Mouse (Mus musculus): Measurements from ENCODE around the gene Ripk1. TPM values are rescaled to one million over a fixed set of nuclear protein-coding genes. Genes with fewer than 3 reads are reported as not detected.

Gene Ripk1
- polyA plus RNA-seq, 1 experiment from 2014 or later = 20.6 TPM

DNA sequence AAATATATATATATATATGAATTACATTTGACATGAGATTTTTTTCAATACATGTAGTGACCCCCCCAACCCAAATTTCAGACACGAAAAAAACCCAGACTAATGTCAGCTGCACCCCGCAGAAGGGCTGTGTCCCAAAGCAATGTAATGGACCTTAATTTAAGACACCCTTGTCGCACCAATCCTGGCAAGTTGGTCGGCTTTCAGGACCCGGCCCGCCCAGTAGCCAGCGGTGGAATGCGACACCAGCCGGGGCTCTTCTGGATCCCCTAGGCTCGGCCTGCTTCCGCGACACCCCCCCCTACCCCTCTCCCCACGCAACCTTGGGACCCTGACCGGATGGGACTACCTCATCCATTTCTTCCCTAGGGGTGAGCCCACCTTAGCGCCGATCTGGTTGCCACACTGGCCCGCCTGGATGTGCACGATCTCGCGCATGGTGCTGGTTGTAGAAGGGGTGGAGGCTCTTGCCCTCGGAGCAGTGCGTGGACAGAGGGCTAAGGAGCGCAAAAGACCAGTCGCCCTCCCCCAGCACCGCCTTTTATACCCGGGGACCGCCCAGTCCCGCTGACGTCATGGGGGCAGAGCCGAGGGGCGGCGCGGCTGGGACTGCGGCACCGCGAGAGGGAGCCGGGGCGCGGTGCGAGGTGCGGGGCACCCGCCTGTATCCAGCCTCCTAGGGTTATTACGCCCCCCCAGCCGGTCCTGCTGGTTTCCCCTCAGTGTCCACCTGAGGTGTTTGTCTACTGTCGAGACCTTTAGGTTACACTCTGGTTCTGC lies 75.5 kb downstream of the Ripk1 start, which contains the start of gene Tubb2a:
TSS of gene Tubb2a (minus strand) at position 516 of the 780 bp plus-strand sequence.
- Histone ChIP-seq H3K27ac (ENCODE audit: low read depth, low read length) (no peak within 1 kb of the TSS), H3K9ac (ENCODE audit: low read depth, low read length) (peak within 1 kb of the TSS; percentile 66), H3K36me3 (ENCODE audit: control insufficient read depth, insufficient read depth, low read length) (no peaks in the 10 kb centered on the region; the same call in 1 of the 2 replicates), H3K27me3 (ENCODE audit: control insufficient read depth, insufficient read depth, low read length) (no peaks in the 10 kb centered on the region; the same call in 1 of the 2 replicates), H3K4me2 (replicated peaks; ENCODE audit: low read depth, low read length) (peak within 1 kb of the TSS; percentile 87), H3K9me3 (ENCODE audit: control insufficient read depth, low read length) (no peaks in the 10 kb centered on the region), H3K4me3 (ENCODE audit: low read length) (peak within 1 kb of the TSS; percentile 68), H3K4me1 (ENCODE audit: control insufficient read depth, insufficient read depth, low read length) (peaks cover 7% of the 10 kb centered on the region; the same call in 1 of the 2 replicates)
- WGBS = 1% methylated on average over 44 of the region's 45 CpGs
- peak; percentile 94 for ATAC-seq (ENCODE audit: low FRiP score, low TSS enrichment)

- peak overlapping the region; percentile 66 for H3K9ac ChIP-seq (ENCODE audit: low read depth, low read length)
- WGBS = 40% methylated on average over 16 of the region's 16 CpGs
- H3K36me3 ChIP-seq (ENCODE audit: control insufficient read depth, insufficient read depth, low read length) = no peaks in the 10 kb centered on the region; the same call in 1 of the 2 replicates
- H3K27ac ChIP-seq (ENCODE audit: low read depth, low read length) = no peak overlapping the region
- ATAC-seq (ENCODE audit: low FRiP score, low TSS enrichment) = 0 out of 2 replicates have a peak, but pooled peaks have one; percentile 10
- peak overlapping the region; percentile 68; the same call in 1 of the 2 replicates for H3K4me3 ChIP-seq (ENCODE audit: low read length)
- H3K9me3 ChIP-seq (ENCODE audit: control insufficient read depth, low read length) = no peaks in the 10 kb centered on the region
- H3K27me3 ChIP-seq (ENCODE audit: control insufficient read depth, insufficient read depth, low read length) = no peaks in the 10 kb centered on the region; the same call in 1 of the 2 replicates
- H3K4me1 ChIP-seq (ENCODE audit: control insufficient read depth, insufficient read depth, low read length) = peaks cover 7% of the 10 kb centered on the region; the same call in 1 of the 2 replicates
- H3K4me2 ChIP-seq (replicated peaks; ENCODE audit: low read depth, low read length) = peak overlapping the region; percentile 87
Observed at GRCm38 (mm10) chr13:34078500-34079280, 76.5 kb downstream of the Ripk1 start.

- no peak overlapping the region for H3K4me3 ChIP-seq (ENCODE audit: low read length)
- no peaks in the 10 kb centered on the region for H3K9me3 ChIP-seq (ENCODE audit: control insufficient read depth, low read length)
- peaks cover 7% of the 10 kb centered on the region; the same call in 1 of the 2 replicates for H3K4me1 ChIP-seq (ENCODE audit: control insufficient read depth, insufficient read depth, low read length)
- H3K27me3 ChIP-seq (ENCODE audit: control insufficient read depth, insufficient read depth, low read length) = no peaks in the 10 kb centered on the region; the same call in 1 of the 2 replicates
- no peak overlapping the region for H3K4me2 ChIP-seq (replicated peaks; ENCODE audit: low read depth, low read length)
- WGBS = 91% methylated on average over 3 of the region's 3 CpGs
- no peaks in the 10 kb centered on the region for H3K36me3 ChIP-seq (ENCODE audit: control insufficient read depth, insufficient read depth, low read length)
- no peak overlapping the region for H3K27ac ChIP-seq (ENCODE audit: low read depth, low read length)
- H3K9ac ChIP-seq (ENCODE audit: low read depth, low read length) = no peak overlapping the region
- ATAC-seq (ENCODE audit: low FRiP score, low TSS enrichment) = no peak
Observed at GRCm38 (mm10) chr13:34079801-34080200, 77.6 kb downstream of the Ripk1 start.

DNA sequence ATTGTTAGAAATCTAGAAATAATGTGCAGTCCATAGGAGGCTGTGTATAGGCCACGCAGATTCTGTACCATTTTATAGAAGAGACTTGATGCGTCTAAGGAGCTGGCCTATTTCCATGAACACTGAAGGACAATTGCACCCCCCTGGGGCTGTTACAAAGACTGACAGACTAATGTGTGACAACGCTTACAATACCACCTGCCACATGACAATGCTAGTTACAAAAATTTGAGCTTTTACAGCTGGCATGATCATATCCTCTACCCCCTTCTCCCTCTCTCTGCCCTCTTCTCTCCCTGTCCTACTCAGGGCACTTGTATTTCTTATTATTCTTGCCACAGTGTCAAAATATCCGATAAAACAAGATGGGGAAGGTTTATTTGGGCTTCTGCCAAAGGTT lies 79.8 kb downstream of the Ripk1 start:
- Histone ChIP-seq H3K4me3 (ENCODE audit: low read length) (no peak overlapping the region), H3K4me1 (ENCODE audit: control insufficient read depth, insufficient read depth, low read length) (peaks cover 3% of the 10 kb centered on the region; the same call in 1 of the 2 replicates), H3K36me3 (ENCODE audit: control insufficient read depth, insufficient read depth, low read length) (no peaks in the 10 kb centered on the region), H3K27me3 (ENCODE audit: control insufficient read depth, insufficient read depth, low read length) (no peaks in the 10 kb centered on the region; the same call in 1 of the 2 replicates), H3K9ac (ENCODE audit: low read depth, low read length) (no peak overlapping the region), H3K9me3 (ENCODE audit: control insufficient read depth, low read length) (no peaks in the 10 kb centered on the region), H3K4me2 (replicated peaks; ENCODE audit: low read depth, low read length) (no peak overlapping the region), H3K27ac (ENCODE audit: low read depth, low read length) (no peak overlapping the region)
- ATAC-seq (ENCODE audit: low FRiP score, low TSS enrichment) = no peak
- WGBS = 79% methylated on average over 4 of the region's 4 CpGs

GRCm38 (mm10) chr13:34084026-34084750 lies 82.0 kb downstream of the Ripk1 start:
- H3K9ac ChIP-seq (ENCODE audit: low read depth, low read length) = no peak overlapping the region
- WGBS = 74% methylated on average over 9 of the region's 9 CpGs
- no peaks in the 10 kb centered on the region for H3K36me3 ChIP-seq (ENCODE audit: control insufficient read depth, insufficient read depth, low read length)
- ATAC-seq (ENCODE audit: low FRiP score, low TSS enrichment) = no peak
- H3K4me1 ChIP-seq (ENCODE audit: control insufficient read depth, insufficient read depth, low read length) = no peaks in the 10 kb centered on the region
- no peak overlapping the region for H3K27ac ChIP-seq (ENCODE audit: low read depth, low read length)
- no peaks in the 10 kb centered on the region; the same call in 1 of the 2 replicates for H3K27me3 ChIP-seq (ENCODE audit: control insufficient read depth, insufficient read depth, low read length)
- no peaks in the 10 kb centered on the region for H3K9me3 ChIP-seq (ENCODE audit: control insufficient read depth, low read length)
- no peak overlapping the region for H3K4me3 ChIP-seq (ENCODE audit: low read length)
- no peak overlapping the region for H3K4me2 ChIP-seq (replicated peaks; ENCODE audit: low read depth, low read length)

Other genes starting within 250 kb of the Ripk1 start
- gene Serpinb6e, start 159.0 kb upstream of the Ripk1 start, polyA plus RNA-seq (2014; fragmentation: Nextera tagmentation; extraction: Ambion mirVana) = not detected in 2 replicates
- gene Serpinb6c, start 96.7 kb upstream of the Ripk1 start, polyA plus RNA-seq (2014; fragmentation: Nextera tagmentation; extraction: Ambion mirVana) = 0.20 TPM in 1 of 2 replicates, not detected in the other
- gene Nqo2, start 37.7 kb upstream of the Ripk1 start, polyA plus RNA-seq (2014; fragmentation: Nextera tagmentation; extraction: Ambion mirVana) = 26.2 and 29.6 TPM in 2 replicates
- 70.9 and 73.3 TPM in 2 replicates for gene Serpinb6a, start 431 bp downstream of the Ripk1 start, polyA plus RNA-seq (2014; fragmentation: Nextera tagmentation; extraction: Ambion mirVana)
- 47.4 and 49.0 TPM in 2 replicates for gene Bphl, start 35.2 kb downstream of the Ripk1 start, polyA plus RNA-seq (2014; fragmentation: Nextera tagmentation; extraction: Ambion mirVana)
- gene Tubb2a, start 75.6 kb downstream of the Ripk1 start, polyA plus RNA-seq (2014; fragmentation: Nextera tagmentation; extraction: Ambion mirVana) = 62.1 and 73.4 TPM in 2 replicates
- gene Tubb2b, start 128.1 kb downstream of the Ripk1 start, polyA plus RNA-seq (2014; fragmentation: Nextera tagmentation; extraction: Ambion mirVana) = 17.4 and 23.6 TPM in 2 replicates
- 84.6 and 100 TPM in 2 replicates for gene Psmg4, start 160.6 kb downstream of the Ripk1 start, polyA plus RNA-seq (2014; fragmentation: Nextera tagmentation; extraction: Ambion mirVana)

All from kidney, embryonic 14.5 days (tissue).